Mouse (Mus musculus) thymus, adult 2 months (tissue): Measurements from ENCODE around the gene Unkl. TPM values are rescaled to one million over a fixed set of nuclear protein-coding genes. Genes with fewer than 3 reads are reported as not detected.

ENCODE experiments used
- DNase-seq: peaks from one replicate; pipeline ENCODE4 v3.0.0; 2021
- H3K27ac ChIP-seq: fragments of 200-500 bp; 2 replicates; pipeline ENCODE4 v1.5.1; 2012; ENCODE audit warnings: low read length, control low read depth; ENCODE audit not compliant: control insufficient read depth, insufficient read depth
- H3K27me3 ChIP-seq: fragments of 200-500 bp; 2 replicates; pipeline ENCODE4 v1.6.1; 2012; ENCODE audit warnings: mild to moderate bottlenecking, low read length, moderate library complexity, mixed read lengths; ENCODE audit not compliant: control insufficient read depth, insufficient read depth
- H3K36me3 ChIP-seq: fragments of 200-500 bp; 2 replicates; pipeline ENCODE4 v1.6.1; 2012; ENCODE audit warnings: mild to moderate bottlenecking, low read length, moderate library complexity; ENCODE audit not compliant: control insufficient read depth, insufficient read depth
- H3K4me1 ChIP-seq: fragments of 200-500 bp; replicated peaks from 2 replicates; pipeline ENCODE4 v1.6.1; 2012; ENCODE audit warnings: low read length; ENCODE audit not compliant: control insufficient read depth, insufficient read depth
- H3K4me3 ChIP-seq: fragments of 200-500 bp; 2 replicates; pipeline ENCODE4 v1.5.1; 2012; ENCODE audit warnings: mild to moderate bottlenecking, low read length, control low read depth, moderate library complexity; ENCODE audit not compliant: control insufficient read depth, insufficient read depth
- CTCF ChIP-seq: fragments of 200-500 bp; IDR thresholded peaks from 2 replicates; pipeline ENCODE4 v1.5.1; 2012; ENCODE audit warnings: mild to moderate bottlenecking, control low read depth, low read length, moderate library complexity, borderline replicate concordance; ENCODE audit not compliant: control insufficient read depth, poor library complexity, insufficient read depth; ENCODE audit errors: extremely low read depth
- POLR2A ChIP-seq: fragments of 200-500 bp; IDR thresholded peaks from 2 replicates; pipeline ENCODE4 v1.6.1; 2012; ENCODE audit warnings: mild to moderate bottlenecking, low read length, control low read depth, moderate library complexity; ENCODE audit not compliant: control insufficient read depth, poor library complexity, insufficient read depth; ENCODE audit errors: extremely low read depth
- WGBS: fragments of 180-500 bp; shearing (Covaris S2); methylation state at CpG from one replicate; pipeline ENCODE4 v1.1.7; 2018; 5-methylcytosine and 5-hydroxymethylcytosine counted together
- polyA plus RNA-seq: library from polyadenylated mRNA; depleted of rRNA; stranded (reverse); fragments of >200 nt; gene quantifications from 2 replicates; pipeline ENCODE4 v1.2.3, GENCODE M21; 2012; rRNA removed

The Unkl gene
- polyA plus RNA-seq, 1 experiment, result 60.1 TPM

GRCm38 (mm10) chr17:25275833-25276232 is 87.6 kb downstream of the Unkl start:
- H3K36me3 ChIP-seq, result no peaks in the 10 kb centered on the region
- no peak for DNase-seq
- no peak overlapping the region for H3K4me3 ChIP-seq
- no peak overlapping the region for H3K27ac ChIP-seq
- TF ChIP-seq POLR2A (no peak), CTCF (no peak)
- peaks cover 17% of the 10 kb centered on the region for H3K4me1 ChIP-seq
- no peaks in the 10 kb centered on the region for H3K27me3 ChIP-seq
- over 99% methylated on average over 3 of the region's 3 CpGs for WGBS

- H3K4me3 ChIP-seq, result no peak overlapping the region
- DNase-seq, result peak; percentile 24
- 55% methylated on average over 11 of the region's 11 CpGs for WGBS
- no peak overlapping the region for H3K27ac ChIP-seq
- no peaks in the 10 kb centered on the region for H3K36me3 ChIP-seq
- TF ChIP-seq POLR2A, result no peak
- TF ChIP-seq CTCF, result no peak
- no peaks in the 10 kb centered on the region for H3K4me1 ChIP-seq
- H3K27me3 ChIP-seq, result no peaks in the 10 kb centered on the region
Measured at GRCm38 (mm10) chr17:25282133-25282532, 93.9 kb downstream of the Unkl start.

Other genes starting within 250 kb of the Unkl start
- gene Jpt2, start 227.7 kb upstream of the Unkl start, polyA plus RNA-seq, result 13.5 and 15.0 TPM in 2 replicates
- gene Cramp1l, start 172.6 kb upstream of the Unkl start, polyA plus RNA-seq, result 41.4 and 46.9 TPM in 2 replicates
- 17.0 and 22.6 TPM in 2 replicates for gene Ift140, start 172.3 kb upstream of the Unkl start, polyA plus RNA-seq
- 7.2 and 11.3 TPM in 2 replicates for gene Tmem204, start 104.8 kb upstream of the Unkl start, polyA plus RNA-seq
- gene Telo2, start 72.4 kb upstream of the Unkl start, polyA plus RNA-seq, result 26.4 and 28.1 TPM in 2 replicates
- gene Ptx4, start 67.6 kb upstream of the Unkl start, polyA plus RNA-seq, result not detected in 2 replicates
- gene Clcn7, start 55.0 kb upstream of the Unkl start, polyA plus RNA-seq, result 43.4 and 45.9 TPM in 2 replicates
- 0.05 and 0.09 TPM in 2 replicates for gene Ccdc154, start 25.9 kb upstream of the Unkl start, polyA plus RNA-seq
- 0.11 TPM in 1 of 2 replicates, not detected in the other for gene Gm38655, start 12.9 kb upstream of the Unkl start, polyA plus RNA-seq
- 17.8 and 18.8 TPM in 2 replicates for gene BC003965, start 3.8 kb upstream of the Unkl start, polyA plus RNA-seq
- gene Gnptg, start 51.7 kb downstream of the Unkl start, polyA plus RNA-seq, result 39.8 and 47.7 TPM in 2 replicates
- 38.0 and 40.9 TPM in 2 replicates for gene Tsr3, start 51.8 kb downstream of the Unkl start, polyA plus RNA-seq
- 56.5 and 60.9 TPM in 2 replicates for gene Baiap3, start 68.0 kb downstream of the Unkl start, polyA plus RNA-seq
- gene Ube2i, start 86.2 kb downstream of the Unkl start, polyA plus RNA-seq, result 304 and 316 TPM in 2 replicates
- gene Prss34, start 110.0 kb downstream of the Unkl start, polyA plus RNA-seq, result 1.2 and 1.3 TPM in 2 replicates
- 0.13 and 0.18 TPM in 2 replicates for gene Prss28, start 120.2 kb downstream of the Unkl start, polyA plus RNA-seq
- gene Prss29, start 130.3 kb downstream of the Unkl start, polyA plus RNA-seq, result 2.3 and 2.7 TPM in 2 replicates
- gene Tpsab1, start 157.2 kb downstream of the Unkl start, polyA plus RNA-seq, result 0.44 and 0.61 TPM in 2 replicates
- gene Tpsb2, start 177.9 kb downstream of the Unkl start, polyA plus RNA-seq, result 4.7 and 7.6 TPM in 2 replicates
- gene Tpsg1, start 180.9 kb downstream of the Unkl start, polyA plus RNA-seq, result 0.80 and 1.8 TPM in 2 replicates
- 1.5 and 4.3 TPM in 2 replicates for gene Cacna1h, start 245.4 kb downstream of the Unkl start, polyA plus RNA-seq